Mouse (Mus musculus) olfactory bulb, adult 2 months (tissue): ENCODE measurements at regions not wholly inside any gene's neighbourhood (a gene's known extent, or its start where the extent isn't known, plus 50 kb on each side); places are given as distances from the start of the nearest gene placed in this dataset.

Source experiments
- H3K27ac ChIP-seq: fragments of 200-500 bp; 2 replicates; pipeline ENCODE4 v1.5.1; 2012; ENCODE audit warnings: low read depth, low read length; ENCODE audit not compliant: insufficient read depth
- H3K4me1 ChIP-seq: fragments of 200-500 bp; 2 replicates; pipeline ENCODE4 v1.6.1; 2012; ENCODE audit warnings: low read length; ENCODE audit not compliant: control insufficient read depth, insufficient read depth
- H3K4me3 ChIP-seq: fragments of 200-500 bp; 2 replicates; pipeline ENCODE4 v1.5.1; 2012; ENCODE audit warnings: mild to moderate bottlenecking, low read depth, low read length, moderate library complexity; ENCODE audit not compliant: insufficient read depth
- CTCF ChIP-seq: fragments of 200-500 bp; IDR thresholded peaks from 2 replicates; pipeline ENCODE4 v1.5.1; 2012; ENCODE audit warnings: low read depth, mild to moderate bottlenecking, low read length, moderate library complexity; ENCODE audit not compliant: insufficient read depth
- POLR2A ChIP-seq: fragments of 200-500 bp; IDR thresholded peaks from 2 replicates; pipeline ENCODE4 v1.6.1; 2012; ENCODE audit warnings: mild to moderate bottlenecking, low read depth, low read length, moderate library complexity; ENCODE audit not compliant: insufficient read depth
- WGBS: fragments of 180-500 bp; shearing (Covaris S2); methylation state at CpG from one replicate; pipeline ENCODE4 v1.1.7; 2018; 5-methylcytosine and 5-hydroxymethylcytosine counted together

DNA sequence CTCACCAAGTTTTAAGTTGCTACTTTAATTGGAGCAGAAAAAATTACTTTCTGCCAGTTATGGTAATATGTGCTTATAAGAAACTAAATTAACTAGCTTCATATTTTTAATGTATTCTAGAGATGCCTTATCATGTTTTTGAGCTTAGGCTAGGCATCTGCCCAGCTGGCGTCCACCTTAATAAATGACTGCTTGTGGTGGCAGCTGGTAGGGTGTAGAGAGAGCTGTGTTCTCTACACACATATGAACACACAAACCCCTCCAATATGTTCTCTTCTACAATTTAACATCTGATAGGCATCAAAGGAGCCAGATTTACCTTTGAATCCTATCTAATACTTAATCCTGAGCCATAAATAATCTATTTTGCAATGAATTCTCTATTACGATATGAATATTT, 173.4 kb downstream of the Gm4340 start:
- H3K4me3 ChIP-seq = no peak overlapping the region
- TF ChIP-seq CTCF (no peak), POLR2A (no peak)
- 96% methylated on average over 2 of the region's 2 CpGs for WGBS
- no peaks in the 10 kb centered on the region for H3K4me1 ChIP-seq
- no peak overlapping the region for H3K27ac ChIP-seq

DNA sequence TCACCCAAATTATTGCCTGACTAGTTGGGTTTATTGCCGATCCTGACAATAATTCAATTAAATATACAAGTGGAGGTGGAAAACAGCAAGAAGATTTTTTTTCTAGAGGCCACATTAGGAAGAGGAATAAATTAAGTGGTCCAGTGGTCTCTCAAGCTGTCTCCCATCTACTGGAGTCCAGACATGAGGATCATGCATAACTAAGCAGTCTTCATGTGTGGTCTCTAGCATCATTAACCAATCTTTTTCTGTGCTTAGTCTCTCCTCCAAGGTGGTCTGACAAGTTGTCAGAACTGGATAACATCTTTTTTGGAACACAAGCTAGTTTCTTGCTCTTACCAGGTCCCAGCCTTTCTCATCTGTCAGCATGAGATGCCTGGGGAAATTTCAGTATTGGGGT, 180.7 kb downstream of the Gm4340 start:
- no peak overlapping the region for H3K27ac ChIP-seq
- no peaks in the 10 kb centered on the region for H3K4me1 ChIP-seq
- no peak for TF ChIP-seq POLR2A
- no peak for TF ChIP-seq CTCF
- 85% methylated on average over 1 of the region's 1 CpGs for WGBS
- H3K4me3 ChIP-seq = no peak overlapping the region

DNA sequence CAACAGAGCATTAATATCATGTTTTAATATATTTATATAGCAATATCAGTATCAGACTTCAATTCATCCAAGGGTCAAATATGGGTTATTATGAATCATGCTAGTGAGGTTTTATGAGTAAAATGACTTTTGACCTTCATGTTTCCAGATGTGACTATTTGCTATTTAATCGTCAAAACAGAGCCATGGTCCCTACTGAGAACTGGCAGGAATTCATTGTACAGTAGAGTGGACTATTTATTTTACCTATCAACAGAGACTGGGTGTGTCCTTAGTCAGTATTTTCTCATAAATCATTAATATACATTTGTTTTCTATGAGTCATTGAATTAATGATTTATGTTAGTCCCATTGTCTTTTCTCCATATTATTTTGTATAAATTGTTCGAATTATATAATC, 194.4 kb downstream of the Gm4340 start:
- WGBS = 82% methylated on average over 2 of the region's 2 CpGs
- no peak for TF ChIP-seq CTCF
- no peak for TF ChIP-seq POLR2A
- Histone ChIP-seq H3K27ac (no peak overlapping the region), H3K4me3 (no peak overlapping the region), H3K4me1 (no peaks in the 10 kb centered on the region)

DNA sequence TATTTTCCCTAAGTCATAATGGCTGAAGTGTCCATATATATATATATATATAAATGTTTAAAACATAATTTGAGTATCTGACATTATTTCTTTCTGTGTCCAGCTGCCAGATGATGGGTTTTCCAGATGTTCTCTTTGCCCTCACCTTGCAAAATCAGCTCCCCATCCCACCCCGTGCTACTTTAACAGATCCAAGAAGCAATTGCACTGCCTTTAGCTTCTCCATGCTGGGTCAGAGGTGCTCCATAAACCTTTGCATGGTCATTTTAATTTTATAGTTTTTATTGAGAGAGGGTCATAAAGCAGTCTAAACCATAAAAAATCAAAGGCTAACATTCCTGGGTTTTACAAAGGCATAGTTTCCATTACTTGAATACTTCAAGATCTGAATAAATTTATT, 201.9 kb downstream of the Gm4340 start:
- WGBS = 93% methylated on average over 1 of the region's 1 CpGs
- TF ChIP-seq CTCF (no peak), POLR2A (no peak)
- no peak overlapping the region for H3K27ac ChIP-seq
- no peak overlapping the region for H3K4me3 ChIP-seq
- H3K4me1 ChIP-seq = no peaks in the 10 kb centered on the region

DNA sequence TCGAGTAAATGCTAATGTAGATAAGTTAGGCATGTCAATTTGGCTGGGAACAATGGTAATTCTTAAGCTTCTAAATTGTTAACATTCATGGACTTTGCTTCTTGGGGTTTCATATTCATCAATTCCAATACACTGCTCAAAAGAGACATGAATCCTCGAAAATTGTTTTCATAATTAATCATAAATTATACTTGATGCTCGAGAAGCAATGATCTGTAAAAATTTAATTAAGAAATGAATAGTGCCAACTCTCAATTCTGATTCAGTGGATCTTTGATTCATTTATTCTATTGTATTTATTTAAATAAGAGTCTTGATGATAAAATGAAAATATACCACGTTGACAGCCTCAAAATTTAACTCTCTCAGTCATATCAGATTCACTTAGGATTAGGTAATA, 214.9 kb downstream of the Gm4340 start:
- 61% methylated on average over 4 of the region's 4 CpGs for WGBS

DNA sequence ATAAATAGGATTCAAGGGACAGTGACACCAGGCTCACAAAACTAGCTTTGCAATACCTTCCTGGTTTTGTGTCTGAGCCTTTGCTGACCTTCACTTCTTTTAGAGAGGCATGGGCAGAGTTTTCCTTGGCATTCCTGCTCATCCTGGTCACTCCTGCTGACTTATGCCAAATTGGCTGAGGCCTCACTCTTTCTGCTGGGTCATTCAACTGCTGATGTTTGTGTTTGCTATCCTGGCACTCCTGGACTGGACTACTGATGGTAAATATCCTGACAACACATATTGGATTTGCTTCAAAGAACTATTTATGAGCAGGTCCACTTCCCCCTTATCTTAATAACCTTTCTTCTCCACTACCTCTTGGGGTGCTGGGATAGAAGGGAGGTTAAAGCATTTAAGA, 228.7 kb downstream of the Gm4340 start:
- Histone ChIP-seq H3K4me3 (no peak overlapping the region), H3K27ac (no peak overlapping the region), H3K4me1 (no peaks in the 10 kb centered on the region)
- TF ChIP-seq CTCF = no peak
- TF ChIP-seq POLR2A = no peak

More for the DNA sequence above, 214.9 kb downstream of the Gm4340 start:
- Histone ChIP-seq H3K4me1 (no peaks in the 10 kb centered on the region), H3K4me3 (no peak overlapping the region), H3K27ac (no peak overlapping the region)
- TF ChIP-seq CTCF = no peak
- TF ChIP-seq POLR2A = no peak

DNA sequence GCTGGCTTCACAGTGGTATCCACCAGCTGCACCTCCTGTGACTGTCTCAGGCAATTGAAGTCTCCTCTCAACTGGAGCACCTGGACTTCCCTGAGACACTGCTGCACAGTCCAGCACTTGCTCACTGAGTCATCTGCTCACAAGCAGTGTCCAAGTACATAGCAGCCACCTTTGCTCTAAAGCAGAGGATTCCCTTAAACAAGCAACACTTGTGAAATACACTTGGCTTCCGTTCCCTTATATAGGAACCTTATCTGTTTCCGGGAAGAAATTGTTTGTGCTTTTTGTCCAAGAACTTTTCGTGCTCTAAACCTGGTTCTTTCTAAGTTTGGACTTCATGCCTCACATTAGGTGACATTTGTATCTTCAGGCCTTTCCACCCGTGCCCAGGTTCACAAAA, 229.3 kb downstream of the Gm4340 start:
- Histone ChIP-seq H3K4me3 (no peak overlapping the region), H3K27ac (no peak overlapping the region), H3K4me1 (no peaks in the 10 kb centered on the region)
- no peak for TF ChIP-seq POLR2A
- TF ChIP-seq CTCF = no peak
- WGBS = 90% methylated on average over 4 of the region's 4 CpGs

DNA sequence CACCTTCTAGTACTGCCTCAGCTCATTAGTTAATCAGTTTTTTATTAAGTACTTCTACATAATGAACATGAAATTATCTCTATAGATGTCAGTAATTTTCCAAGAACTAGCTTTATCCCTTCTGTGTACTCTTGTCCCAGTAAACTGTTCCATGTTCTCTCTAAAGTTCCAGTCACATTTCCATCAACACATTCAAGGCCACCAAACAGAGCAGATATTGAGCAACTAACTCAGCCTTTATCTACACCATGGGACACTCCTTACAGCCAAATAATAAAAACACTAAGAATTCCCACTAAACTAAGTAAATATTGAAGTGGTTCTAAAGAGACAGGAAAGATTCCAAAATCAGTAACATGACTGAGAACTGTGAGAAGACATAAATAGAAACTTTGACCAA, 229.9 kb downstream of the Gm4340 start:
- no peak overlapping the region for H3K27ac ChIP-seq
- H3K4me1 ChIP-seq = no peaks in the 10 kb centered on the region
- H3K4me3 ChIP-seq = no peak overlapping the region
- TF ChIP-seq POLR2A = no peak
- TF ChIP-seq CTCF = no peak

DNA sequence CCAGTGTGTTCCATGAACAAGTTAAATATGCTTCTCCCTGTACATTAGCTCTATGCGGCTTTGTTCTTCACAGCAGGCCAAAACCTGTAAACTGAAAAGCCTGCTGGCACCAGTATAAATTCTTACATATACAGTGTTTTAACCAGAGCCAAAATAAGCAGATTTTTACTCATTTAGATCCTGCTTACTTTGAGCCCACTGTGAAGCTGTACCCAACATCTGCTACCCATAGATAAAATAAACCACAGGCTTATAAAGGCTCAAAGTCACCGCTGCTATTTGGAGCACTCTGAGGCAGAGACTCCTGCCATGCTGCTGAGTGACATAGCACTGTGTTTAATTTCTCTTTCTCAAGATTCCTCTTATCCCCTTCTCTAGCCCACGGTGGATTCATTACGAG, 251.1 kb downstream of the Gm4340 start:
- no peaks in the 10 kb centered on the region for H3K4me1 ChIP-seq
- no peak for TF ChIP-seq POLR2A
- TF ChIP-seq CTCF = no peak
- H3K27ac ChIP-seq = no peak overlapping the region
- 67% methylated on average over 4 of the region's 4 CpGs for WGBS
- H3K4me3 ChIP-seq = no peak overlapping the region

DNA sequence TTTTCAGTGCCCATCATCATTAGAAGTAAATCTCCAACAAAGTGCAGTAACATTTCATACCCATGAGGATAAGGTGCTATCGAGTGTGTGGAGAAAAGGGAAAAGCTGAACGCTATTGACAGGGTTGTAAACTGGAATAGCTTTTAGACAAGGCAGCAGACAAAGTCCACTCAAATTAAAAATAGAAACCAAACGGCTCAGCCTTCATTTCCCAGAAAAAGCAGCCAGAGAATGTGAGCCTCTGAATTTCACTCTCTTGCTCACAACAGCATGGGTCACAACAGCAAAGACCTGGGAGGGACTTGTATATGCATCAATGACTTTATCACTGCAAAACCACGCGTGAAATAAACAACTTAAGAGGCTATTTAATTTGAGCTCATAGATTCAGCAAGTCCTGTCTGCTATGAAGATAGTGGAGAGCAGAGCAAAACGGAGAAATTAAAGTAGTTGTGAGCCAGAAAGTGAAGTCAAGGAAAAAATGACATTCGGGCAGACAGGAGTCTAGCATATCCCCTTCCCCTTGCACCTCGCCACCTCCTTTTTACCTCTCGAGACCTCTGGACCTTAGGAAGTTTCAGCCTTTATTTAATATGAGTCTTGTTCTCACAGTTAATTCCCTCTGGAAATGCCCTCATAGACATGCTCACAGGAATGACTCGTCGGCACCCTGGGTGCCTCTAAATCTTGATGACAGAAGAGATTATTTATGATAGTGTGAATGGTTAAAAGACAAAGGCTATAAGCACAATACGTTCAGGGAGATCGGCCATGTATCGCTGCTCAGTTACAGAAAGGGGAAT, 261.9 kb downstream of the Gm4340 start:
- Histone ChIP-seq H3K4me3 (peak overlapping the region; percentile 8; the same call in 1 of the 2 replicates), H3K4me1 (no peaks in the 10 kb centered on the region), H3K27ac (no peak overlapping the region)
- no peak for TF ChIP-seq CTCF
- TF ChIP-seq POLR2A = no peak
- 24% methylated on average over 14 of the region's 14 CpGs for WGBS
